Mouse (Mus musculus): Measurements from ENCODE around the gene Rab37.

Gene Rab37

DNA sequence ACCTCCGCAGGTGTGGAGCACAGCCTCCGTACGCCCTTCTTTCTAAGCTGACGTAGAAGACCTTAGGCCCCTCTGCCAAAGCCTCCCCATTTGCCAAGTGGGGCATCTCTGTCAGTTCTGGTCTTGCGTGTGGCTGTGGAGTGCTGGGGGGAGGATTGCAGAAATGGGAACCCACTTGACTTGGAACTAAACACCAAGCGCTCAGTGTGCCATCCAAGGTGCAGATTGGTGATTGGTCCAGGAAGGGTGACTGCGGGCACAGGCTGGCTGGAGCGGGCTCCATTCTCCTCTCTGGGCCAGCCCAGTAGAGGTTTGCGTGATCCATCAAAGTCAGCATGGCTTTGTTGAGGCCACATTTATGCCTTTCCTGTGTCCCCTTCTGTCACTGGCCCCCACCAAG lies 111.5 kb downstream of the Rab37 start:
- DNase-seq = no peak

DNA sequence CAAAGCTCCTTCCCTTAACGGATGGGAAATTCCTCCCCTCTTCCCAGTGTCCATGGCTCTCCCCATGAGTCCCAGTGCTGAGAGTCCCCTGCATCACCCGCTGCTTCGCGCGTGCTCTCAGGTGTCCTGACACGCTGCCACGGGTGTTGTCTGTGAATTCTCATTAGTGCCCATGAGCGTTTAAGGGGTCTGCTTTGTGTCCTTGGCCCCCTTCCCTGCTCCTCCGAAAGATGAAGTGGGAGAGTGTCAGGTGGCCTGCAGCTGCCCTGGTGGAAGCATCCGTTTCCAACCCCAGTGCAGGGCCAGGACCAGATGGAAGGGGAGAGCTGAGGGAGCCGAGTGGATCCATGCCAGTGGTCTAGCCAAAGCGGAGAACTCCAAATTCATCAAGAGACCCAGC lies 116.9 kb downstream of the Rab37 start:
- DNase-seq = no peak

- peak in 1 of 2 experiments; percentile 36 for DNase-seq
Measured at GRCm38 (mm10) chr11:115208776-115209732, 117.8 kb downstream of the Rab37 start.

DNA sequence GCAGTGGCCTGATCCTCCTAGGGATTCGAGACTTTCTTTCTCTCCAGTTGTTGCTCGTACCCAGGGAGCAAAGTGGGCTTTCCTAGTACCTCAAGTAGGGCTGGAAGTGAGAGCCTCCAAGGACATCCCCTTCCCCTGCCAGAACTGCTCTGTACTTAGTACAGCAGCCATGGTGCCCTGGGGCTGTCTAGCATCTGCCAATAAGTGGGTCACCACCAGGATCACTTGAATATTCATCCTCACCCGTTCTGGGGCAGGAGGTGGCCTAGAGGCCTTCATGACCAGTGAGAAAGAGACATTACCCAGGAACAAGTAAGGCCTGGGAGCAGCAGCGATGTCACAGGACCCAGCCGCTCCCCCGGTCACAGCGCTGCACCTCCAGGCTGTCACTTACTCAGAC lies 118.7 kb downstream of the Rab37 start:
- no peak for DNase-seq

All from lung, adult 18-20 months (tissue).